Comparison of ENCODE assay signal across 16 mouse cellular contexts in genomic region chr10:46333231-46333630, GRCm38 (mm10).
"Had no signal": no experiment of that assay in that cellular context is flagged by ENCODE, and none has a peak within 500 bp of the region (broad histone marks: within the 10 kb centered on the region; RNA-seq: fewer than 3 reads in every experiment).

No protein-coding gene starts in this region.

- H3K4me3 ChIP-seq: neural tube, embryonic 13.5 days; neural tube, embryonic 15.5 days; stomach, embryonic 15.5 days had no signal

- H3K4me1 ChIP-seq: neural tube, embryonic 13.5 days; neural tube, embryonic 15.5 days; stomach, embryonic 15.5 days had no signal

- DNase-seq: retina, postnatal 1 day; right cerebral cortex, adult 18-20 months; right cerebral cortex, postnatal 14 days; right cerebral cortex, postnatal 25 days; right cerebral cortex, postnatal 4 days; spleen, adult 18-20 months; thymus, adult 18-20 months; thymus, adult 2 months; thymus, postnatal 14 days; thymus, postnatal 25 days; thymus, postnatal 36 days; thymus, postnatal 4 days had no signal

- H3K27me3 ChIP-seq: neural tube, embryonic 13.5 days; neural tube, embryonic 15.5 days; stomach, embryonic 15.5 days had no signal

- H3K27ac ChIP-seq: neural tube, embryonic 13.5 days; neural tube, embryonic 15.5 days; stomach, embryonic 15.5 days; stomach, postnatal 0 days had no signal

- H3K36me3 ChIP-seq: neural tube, embryonic 13.5 days; neural tube, embryonic 15.5 days; stomach, embryonic 15.5 days had no signal

- H3K4me2 ChIP-seq: neural tube, embryonic 13.5 days; neural tube, embryonic 15.5 days; stomach, embryonic 15.5 days had no signal

- H3K9me3 ChIP-seq: neural tube, embryonic 13.5 days; neural tube, embryonic 15.5 days; stomach, embryonic 15.5 days had no signal

- H3K9ac ChIP-seq: neural tube, embryonic 13.5 days; neural tube, embryonic 15.5 days; stomach, embryonic 15.5 days had no signal
